Mouse (Mus musculus) cerebellum, postnatal 14 days (tissue): ENCODE data around the gene Adm2.

Experiments
- DNase-seq, 2 experiments: peaks; one replicate each; pipeline ENCODE4 v3.0.0; 2021; ENCODE audit warnings: mixed read lengths in 2 of 2

Gene Adm2

GRCm38 (mm10) chr15:89322670-89323522, at the start of gene Adm2:
Adm2 (plus strand) TSS chr15:89322720.
- DNase-seq: no peak

DNA sequence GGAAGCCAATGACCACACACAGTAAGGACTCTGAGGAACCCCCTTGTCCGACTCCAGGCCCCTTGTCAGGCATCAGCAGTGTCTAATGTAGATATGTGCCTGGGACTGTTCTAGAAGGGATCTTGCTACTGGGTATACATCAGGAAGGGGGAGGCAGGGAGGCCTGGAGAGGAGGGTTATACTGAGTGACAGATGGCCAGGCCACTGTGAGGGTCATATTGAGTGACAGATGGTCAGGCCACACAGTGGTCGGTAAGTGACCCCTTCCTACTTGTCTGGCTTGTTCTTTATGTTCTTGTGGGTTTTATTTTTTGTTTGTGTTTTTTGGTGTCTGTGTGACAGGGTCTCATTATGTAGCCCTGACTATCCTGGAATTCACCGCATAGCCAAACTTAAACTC, 47.0 kb upstream of the Adm2 start:
- DNase-seq: no peak

GRCm38 (mm10) chr15:89277366-89277765, 45.2 kb upstream of the Adm2 start:
- no peak for DNase-seq

- no peak for DNase-seq
Measured at GRCm38 (mm10) chr15:89282546-89282945, 40.0 kb upstream of the Adm2 start.

DNA sequence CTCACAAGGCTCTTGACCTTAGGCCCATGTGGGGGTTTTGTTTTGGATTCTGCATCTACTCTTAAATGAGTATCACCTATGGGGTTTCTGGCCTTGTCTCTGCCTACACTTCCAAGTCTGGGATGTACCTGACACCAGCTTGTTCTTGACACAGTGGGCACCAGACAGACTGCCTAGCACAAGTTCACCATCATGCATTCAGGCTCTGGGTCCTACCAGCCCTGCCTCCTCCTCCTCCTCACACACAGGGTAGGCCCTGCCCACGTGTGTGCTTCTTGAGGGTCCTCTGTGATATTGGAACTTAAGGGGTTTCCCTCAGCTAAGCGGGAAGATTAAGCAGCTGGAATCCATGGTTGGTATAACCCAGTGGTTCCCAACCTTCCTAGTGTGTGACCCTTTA, 38.4 kb upstream of the Adm2 start:
- no peak for DNase-seq

GRCm38 (mm10) chr15:89285004-89285403, 37.5 kb upstream of the Adm2 start:
- DNase-seq: no peak

DNA sequence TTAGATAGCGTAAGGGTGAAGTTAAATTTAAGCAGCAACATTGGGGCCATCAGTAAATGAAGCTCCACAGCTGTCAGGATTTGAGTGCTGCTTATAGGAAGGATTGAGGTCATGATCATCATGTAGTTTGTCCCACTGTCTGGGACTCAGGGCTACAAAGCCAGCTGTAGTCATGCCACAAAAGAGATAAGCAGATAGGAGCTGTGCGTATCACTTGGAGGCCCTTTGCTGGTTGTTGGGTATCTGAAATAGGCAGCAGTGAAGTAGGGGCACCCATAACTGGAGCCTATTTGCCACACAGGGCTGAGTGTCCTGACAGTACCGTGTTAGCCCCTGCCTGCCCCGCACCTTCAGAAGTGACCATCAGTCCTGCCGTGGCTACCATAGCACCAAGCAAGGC, 37.0 kb upstream of the Adm2 start:
- no peak for DNase-seq

DNA sequence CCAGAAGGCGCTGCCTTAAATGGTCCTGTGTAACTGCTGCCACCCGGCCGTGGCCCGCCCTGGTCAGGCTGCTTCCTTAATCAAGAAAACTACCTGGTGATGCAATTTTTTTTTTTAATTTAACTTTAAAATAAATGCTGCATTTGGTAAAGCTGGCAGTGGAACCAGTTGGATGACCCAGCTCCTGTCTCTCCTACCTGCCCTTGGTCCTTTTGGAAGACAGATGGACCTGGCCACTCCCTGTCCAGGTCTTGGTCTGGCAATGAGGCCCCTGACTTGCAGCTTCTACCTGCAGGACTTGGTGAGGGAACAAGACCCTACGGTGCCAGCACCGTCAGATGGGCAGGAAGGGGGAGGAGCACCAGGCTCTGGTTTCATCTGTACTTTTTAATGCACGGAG, 36.4 kb upstream of the Adm2 start:
- peak; percentile 50 to 63 for DNase-seq

- DNase-seq: peak in 1 of 2 experiments; percentile 47
Measured at GRCm38 (mm10) chr15:89286582-89286981, 35.9 kb upstream of the Adm2 start.

GRCm38 (mm10) chr15:89288227-89288767, 34.2 kb upstream of the Adm2 start:
- DNase-seq: peak in 1 of 2 experiments; percentile 49

- no peak for DNase-seq
Measured at GRCm38 (mm10) chr15:89289455-89289854, 33.1 kb upstream of the Adm2 start.

DNA sequence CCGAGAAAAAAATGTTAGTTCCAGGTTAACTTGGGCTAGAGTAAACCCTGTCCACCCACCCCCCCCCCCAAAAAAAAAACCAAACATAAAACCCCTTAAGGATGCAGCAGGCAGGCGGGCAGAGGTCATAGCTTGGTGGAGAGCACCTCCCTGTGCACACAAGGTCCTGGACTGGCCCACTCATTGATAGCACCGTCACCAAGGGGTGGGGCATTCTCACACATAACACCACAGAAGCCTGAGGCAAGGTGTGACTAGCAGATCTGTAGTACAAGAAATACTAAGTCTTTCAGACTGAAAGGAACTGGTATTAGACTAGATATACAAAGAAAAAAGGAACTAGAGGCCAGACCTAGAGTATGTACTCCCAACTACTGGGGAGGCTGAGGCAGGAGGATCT, 31.0 kb upstream of the Adm2 start:
- no peak for DNase-seq

- no peak for DNase-seq
Measured at GRCm38 (mm10) chr15:89292795-89293194, 29.7 kb upstream of the Adm2 start.

- no peak for DNase-seq
Measured at GRCm38 (mm10) chr15:89293778-89294177, 28.7 kb upstream of the Adm2 start.

DNA sequence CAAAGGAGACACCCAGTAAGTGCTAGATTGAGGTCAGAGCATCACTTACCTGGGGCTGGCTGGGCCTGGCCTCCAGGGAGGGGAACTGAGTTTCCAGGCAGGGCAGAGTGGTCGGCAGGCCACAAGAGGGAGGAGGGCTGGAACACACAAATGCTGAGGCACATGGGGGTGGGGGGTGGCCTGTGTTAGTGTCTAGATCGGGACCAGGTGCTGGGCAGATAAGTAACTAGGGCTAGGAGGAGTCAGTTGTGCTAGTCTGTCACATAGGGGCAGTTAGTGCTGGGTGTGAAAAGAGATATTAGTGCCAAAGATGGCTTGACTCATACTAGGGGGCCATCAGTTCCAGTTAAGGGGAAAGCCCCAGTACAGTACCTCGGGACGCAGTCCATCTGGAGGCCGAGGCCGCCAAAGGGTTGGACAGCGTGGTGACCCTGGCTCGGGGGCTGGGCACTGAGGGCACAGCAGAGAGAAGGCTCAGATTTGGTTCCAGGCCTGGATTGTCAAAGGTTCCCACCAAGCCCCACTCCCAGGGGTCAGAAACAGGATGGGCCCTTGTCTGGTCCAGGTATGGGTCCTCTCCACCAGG, 26.8 kb upstream of the Adm2 start:
- no peak for DNase-seq

GRCm38 (mm10) chr15:89296465-89296864, 26.1 kb upstream of the Adm2 start:
- DNase-seq: no peak

GRCm38 (mm10) chr15:89297695-89298094, 24.8 kb upstream of the Adm2 start:
- no peak for DNase-seq

GRCm38 (mm10) chr15:89300180-89300579, 22.3 kb upstream of the Adm2 start:
- DNase-seq: no peak

DNA sequence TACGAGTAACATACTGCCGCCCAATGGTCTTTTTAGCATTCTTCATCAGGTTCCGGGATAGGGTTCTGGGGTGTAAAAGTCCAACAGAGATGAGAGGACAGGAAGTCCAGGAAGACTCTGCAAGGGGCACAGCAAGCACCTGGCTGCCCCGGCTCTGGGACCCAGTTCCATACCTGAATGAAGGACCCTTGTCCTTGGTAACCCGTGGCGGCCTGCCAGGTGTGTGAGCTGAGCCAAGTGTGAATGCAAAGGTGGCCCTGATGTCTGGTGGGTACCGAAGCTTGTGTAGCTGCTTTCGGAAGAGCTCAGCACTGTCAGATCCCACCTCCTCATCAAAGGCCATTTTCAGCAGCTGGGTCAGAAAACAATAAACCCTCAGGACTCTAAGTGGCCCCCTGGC, 21.9 kb upstream of the Adm2 start:
- no peak for DNase-seq

DNA sequence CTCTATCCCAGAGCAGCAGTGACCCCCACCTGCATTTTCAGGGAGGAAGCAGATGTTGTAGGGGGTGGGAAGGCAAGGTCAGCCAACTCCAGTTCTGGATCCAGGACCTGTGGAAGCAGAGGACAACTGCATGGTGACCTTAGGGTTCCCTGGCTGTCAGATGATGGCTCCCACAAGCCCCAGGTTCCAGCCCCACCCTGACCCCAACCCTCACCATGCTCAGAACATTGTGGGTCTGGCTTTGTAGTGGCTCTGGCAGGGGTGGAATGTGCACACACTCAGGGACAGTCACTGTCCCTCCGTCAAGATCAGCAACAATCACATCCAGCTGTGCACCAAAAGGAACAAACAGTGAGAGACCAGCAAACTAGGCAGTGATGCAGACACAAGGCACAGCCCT, 16.6 kb upstream of the Adm2 start:
- no peak for DNase-seq

DNA sequence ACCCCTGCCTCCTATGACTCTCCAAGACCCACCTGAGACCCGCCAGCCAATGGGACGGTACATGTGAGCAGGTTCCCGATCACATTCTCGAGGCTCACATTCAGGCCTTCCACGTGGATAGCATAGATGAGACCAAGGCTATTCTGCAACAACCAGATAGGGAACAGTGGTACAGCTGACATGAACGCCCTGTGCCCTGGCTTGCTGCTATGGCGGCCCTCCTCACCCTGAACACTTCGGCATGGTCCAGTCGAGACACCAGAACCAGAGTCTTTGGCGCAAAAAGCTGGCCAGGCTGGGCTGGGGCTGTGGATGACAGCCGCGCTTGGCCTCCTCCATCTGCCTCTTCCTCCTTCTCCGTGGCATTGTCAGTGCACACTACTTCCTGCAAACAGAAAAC, 15.1 kb upstream of the Adm2 start:
- DNase-seq: peak in 1 of 2 experiments; percentile 14

- peak in 1 of 2 experiments; percentile 44 for DNase-seq
Measured at GRCm38 (mm10) chr15:89308406-89309139, 13.9 kb upstream of the Adm2 start.

DNA sequence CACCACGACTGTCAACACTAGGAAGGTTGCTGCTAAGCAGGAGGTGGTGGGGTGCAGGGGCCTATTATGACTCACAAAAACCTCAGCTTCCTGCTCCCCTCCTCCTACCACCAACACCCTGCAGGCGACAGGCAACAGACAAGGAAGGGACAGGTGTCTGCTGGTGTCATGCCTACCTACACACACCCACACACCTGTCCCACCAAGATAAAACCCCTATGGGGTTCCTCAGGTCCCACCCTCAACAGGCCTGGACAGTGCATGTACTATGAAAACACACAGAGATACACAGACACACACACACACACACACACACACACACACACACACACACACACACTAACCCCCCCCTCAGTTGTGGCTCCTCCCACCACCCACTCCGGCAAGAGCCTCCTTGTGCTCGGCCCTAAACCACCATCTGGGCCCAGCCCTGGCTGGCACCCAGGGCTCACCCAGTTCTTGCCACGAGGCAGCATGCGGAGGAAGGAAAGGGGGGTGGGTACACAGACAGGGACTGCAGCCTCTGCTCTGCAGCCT, 12.5 kb upstream of the Adm2 start:
- peak; percentile 68 to 72 for DNase-seq
